Mouse (Mus musculus) adrenal gland, adult 8-10 months (tissue): ENCODE measurements around the gene Elavl3. TPM values are rescaled to one million over a fixed set of nuclear protein-coding genes. Genes with fewer than 3 reads are reported as not detected.

Experiments used
- total RNA-seq, 4 experiments: library from RNA; stranded (reverse); gene quantifications; 2 replicates each; pipeline ENCODE4 v1.2.4; 2022

Gene Elavl3
- total RNA-seq, 4 experiments from 2014 or later: 1.8 to 4.6 (median 2.9) TPM

Other genes with a start within 250 kb of the Elavl3 start
- gene Angptl8, start 216.5 kb downstream of the Elavl3 start, total RNA-seq: 10 to 100 TPM in 2 of 4 experiments, 1 to 10 TPM in 2; 1.5 to 12.0 (median 7.7) TPM
- 10 to 100 TPM; 34.3 to 80.5 (median 56.4) TPM for gene Dock6, start 199.4 kb downstream of the Elavl3 start, total RNA-seq
- 10 to 100 TPM; 43.1 to 64.6 (median 48.1) TPM for gene Rab3d, start 133.8 kb downstream of the Elavl3 start, total RNA-seq
- 10 to 100 TPM in 3 of 4 experiments, 1 to 10 TPM in 1; 8.6 to 27.3 (median 17.7) TPM for gene Ccdc159, start 124.6 kb downstream of the Elavl3 start, total RNA-seq
- gene Tmem205, start 124.5 kb downstream of the Elavl3 start, total RNA-seq: 100 to 1,000 TPM; 375 to 588 (median 495) TPM
- 10 to 100 TPM; 19.6 to 44.0 (median 32.1) TPM for gene Plppr2, start 115.0 kb downstream of the Elavl3 start, total RNA-seq
- gene Swsap1, start 96.3 kb downstream of the Elavl3 start, total RNA-seq: 10 to 100 TPM; 17.5 to 22.5 (median 20.0) TPM
- gene Epor, start 88.5 kb downstream of the Elavl3 start, total RNA-seq: 1 to 10 TPM; 1.2 to 4.7 (median 2.0) TPM
- 10 to 100 TPM; 23.7 to 72.6 (median 49.6) TPM for gene Rgl3, start 62.6 kb downstream of the Elavl3 start, total RNA-seq
- gene Ccdc151, start 49.4 kb downstream of the Elavl3 start, total RNA-seq: 1 to 10 TPM in 3 of 4 experiments, under 1 TPM in 1; 0.81 to 2.8 (median 1.4) TPM
- 100 to 1,000 TPM; 167 to 190 (median 180) TPM for gene Prkcsh, start 49.2 kb downstream of the Elavl3 start, total RNA-seq
- gene Gm49318, start 19.2 kb upstream of the Elavl3 start, total RNA-seq: under 1 TPM in 1 of 4 experiments, not detected in 3; 0.73 TPM
- gene Zfp653, start 19.4 kb upstream of the Elavl3 start, total RNA-seq: 10 to 100 TPM in 3 of 4 experiments, 1 to 10 TPM in 1; 6.9 to 15.6 (median 12.3) TPM
- 10 to 100 TPM; 41.2 to 50.4 (median 48.9) TPM for gene Ecsit, start 33.4 kb upstream of the Elavl3 start, total RNA-seq
- gene Cnn1, start 47.2 kb upstream of the Elavl3 start, total RNA-seq: 1 to 10 TPM in 3 of 4 experiments, under 1 TPM in 1; 0.89 to 2.8 (median 1.2) TPM
- 10 to 100 TPM; 71.9 to 83.9 (median 78.6) TPM for gene Elof1, start 65.1 kb upstream of the Elavl3 start, total RNA-seq
- gene Acp5, start 83.7 kb upstream of the Elavl3 start, total RNA-seq: 10 to 100 TPM; 30.6 to 44.1 (median 36.6) TPM
- 10 to 100 TPM; 51.0 to 67.4 (median 59.4) TPM for gene Pigyl, start 104.8 kb upstream of the Elavl3 start, total RNA-seq
- 1 to 10 TPM; 3.0 to 7.2 (median 4.1) TPM for gene Zfp872, start 136.1 kb upstream of the Elavl3 start, total RNA-seq
- gene Zfp809, start 173.7 kb upstream of the Elavl3 start, total RNA-seq: 10 to 100 TPM; 37.1 to 62.6 (median 53.2) TPM
- gene Zfp599, start 207.9 kb upstream of the Elavl3 start, total RNA-seq: 1 to 10 TPM in 2 of 4 experiments, under 1 TPM in 2; 0.58 to 1.2 (median 0.87) TPM